Mouse (Mus musculus): ENCODE measurements around the gene Bcl6. TPM values are rescaled to one million over a fixed set of nuclear protein-coding genes. Genes with fewer than 3 reads are reported as not detected.

The Bcl6 gene
- total and polyA plus RNA-seq, 3 experiments = 36.8 to 88.5 (median 75.1) TPM

DNA sequence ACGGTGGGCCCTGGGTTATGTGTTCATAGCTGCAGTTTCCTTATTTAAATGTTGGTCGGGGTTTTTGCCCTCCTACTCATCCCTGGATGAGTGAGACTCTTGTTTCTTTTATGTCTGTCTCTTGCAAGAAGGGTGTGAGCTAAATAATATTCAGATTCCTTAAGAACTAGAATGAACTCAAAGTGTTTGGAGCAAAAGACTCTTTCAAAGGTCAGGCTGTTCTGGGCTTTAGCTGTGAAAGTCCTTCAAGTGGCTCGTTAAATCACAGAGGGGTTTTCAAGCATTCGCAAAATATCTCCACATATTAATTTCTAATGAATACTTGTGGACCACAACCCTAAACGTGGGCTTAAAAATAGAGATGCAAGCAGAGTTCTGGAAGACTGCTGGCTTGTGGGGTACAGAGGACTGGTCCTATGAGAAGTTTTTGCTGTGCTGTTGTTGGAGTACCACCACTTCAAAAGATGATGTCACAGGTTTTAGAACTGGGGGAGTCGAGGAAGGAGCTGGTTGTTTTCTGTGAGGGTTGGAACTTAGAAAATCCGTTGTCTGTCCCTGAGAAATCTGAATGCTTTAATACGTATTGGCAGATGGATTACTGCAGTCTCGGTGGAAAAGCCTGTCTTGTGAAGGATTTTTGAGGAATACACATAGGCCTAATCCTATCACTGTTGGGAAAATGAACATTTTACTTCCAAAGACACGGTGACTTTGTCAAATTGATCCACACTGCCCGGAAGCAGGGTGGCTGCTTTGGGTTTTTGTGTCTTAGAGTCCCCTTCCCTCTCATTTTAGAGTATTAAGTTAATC is 1.7 kb upstream of the Bcl6 start:
- DNase-seq = no peak

GRCm38 (mm10) chr16:23989209-23990160 is 833 bp upstream of the Bcl6 start:
- DNase-seq = peak; percentile 60

GRCm38 (mm10) chr16:23988157-23988465 is 541 bp downstream of the Bcl6 start:
- no peak for DNase-seq

GRCm38 (mm10) chr16:23987341-23988156 is 1.1 kb downstream of the Bcl6 start:
- DNase-seq = peak; percentile 77

- peak; percentile 68 for DNase-seq
Measured at GRCm38 (mm10) chr16:23986871-23987270, 1.8 kb downstream of the Bcl6 start.

GRCm38 (mm10) chr16:23986176-23986575 is 2.5 kb downstream of the Bcl6 start:
- DNase-seq = no peak

DNA sequence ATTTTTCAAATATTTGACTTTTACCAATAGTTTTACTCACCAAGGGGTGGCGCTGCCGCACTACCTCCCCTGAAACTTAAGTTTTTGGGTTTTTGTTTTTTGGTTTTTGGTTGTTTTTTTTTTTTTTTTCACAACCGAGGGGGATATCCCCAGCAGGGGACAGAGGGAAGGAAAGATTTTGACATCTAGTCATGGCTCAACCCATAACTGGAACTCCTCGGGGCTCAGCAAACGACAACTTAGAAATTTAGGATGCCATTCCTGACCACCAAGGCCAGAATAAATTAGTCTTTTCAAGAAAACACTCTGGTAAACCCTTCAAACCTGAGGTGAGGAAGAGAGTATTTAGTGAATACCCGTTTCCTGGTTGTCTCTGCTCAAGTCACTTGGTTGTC is 3.2 kb downstream of the Bcl6 start:
- DNase-seq = peak; percentile 67

GRCm38 (mm10) chr16:23984760-23985466 is 3.7 kb downstream of the Bcl6 start:
- peak; percentile 81 for DNase-seq

DNA sequence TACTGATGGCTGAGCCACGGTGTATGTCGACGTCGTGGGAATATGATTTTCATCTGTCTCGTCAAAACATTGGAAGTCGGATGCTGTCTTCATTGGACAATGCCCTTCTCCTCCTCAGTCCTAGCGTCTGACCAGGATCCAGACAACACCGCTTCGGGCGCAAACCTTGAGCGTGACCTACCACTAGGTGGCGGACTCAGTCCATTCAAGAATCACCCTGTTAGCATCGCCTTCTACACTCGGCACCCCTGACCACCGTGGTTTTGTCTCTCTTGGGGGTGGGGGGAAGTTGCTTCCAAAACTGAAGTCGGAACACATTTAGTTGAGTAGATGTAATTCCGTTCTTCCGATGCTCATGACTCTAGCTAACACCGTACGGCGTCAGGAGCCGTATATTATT is 4.5 kb downstream of the Bcl6 start:
- peak; percentile 94 for DNase-seq

DNA sequence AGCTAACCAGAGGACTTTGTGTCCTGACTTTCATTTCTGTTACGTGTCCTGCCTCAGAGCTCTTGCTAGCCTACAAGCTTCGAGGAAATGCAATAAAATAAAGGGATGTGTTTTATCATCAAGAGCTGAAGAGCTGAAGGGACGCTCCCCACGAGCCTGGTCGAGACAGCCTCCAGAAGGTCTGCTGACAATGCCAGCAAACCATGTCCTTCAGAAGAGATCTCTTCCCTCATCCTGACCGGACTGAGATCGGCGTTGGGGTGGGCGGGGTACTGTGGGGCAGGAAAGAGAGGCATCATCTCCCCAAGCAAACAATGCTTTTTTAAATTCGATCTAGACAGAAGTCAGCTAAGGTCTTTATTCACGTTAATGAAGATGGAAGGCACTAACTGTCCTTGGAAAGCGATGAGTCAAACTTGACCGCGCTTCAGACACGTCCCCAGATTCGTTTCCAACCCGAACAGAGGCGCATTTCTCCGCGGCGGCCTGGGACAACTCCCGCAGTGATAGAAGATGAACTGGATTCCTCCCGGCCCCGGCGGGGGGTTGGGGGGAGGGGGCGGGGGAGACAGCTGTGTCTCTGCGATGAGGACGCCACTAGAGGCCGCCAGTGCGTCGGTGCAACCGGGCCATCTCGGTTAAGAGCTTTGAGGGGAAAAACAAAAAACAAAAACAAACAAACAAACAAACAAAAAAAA is 5.6 kb downstream of the Bcl6 start:
- peak; percentile 92 for DNase-seq

GRCm38 (mm10) chr16:23981925-23982851 is 6.5 kb downstream of the Bcl6 start:
- DNase-seq = peak; percentile 90

DNA sequence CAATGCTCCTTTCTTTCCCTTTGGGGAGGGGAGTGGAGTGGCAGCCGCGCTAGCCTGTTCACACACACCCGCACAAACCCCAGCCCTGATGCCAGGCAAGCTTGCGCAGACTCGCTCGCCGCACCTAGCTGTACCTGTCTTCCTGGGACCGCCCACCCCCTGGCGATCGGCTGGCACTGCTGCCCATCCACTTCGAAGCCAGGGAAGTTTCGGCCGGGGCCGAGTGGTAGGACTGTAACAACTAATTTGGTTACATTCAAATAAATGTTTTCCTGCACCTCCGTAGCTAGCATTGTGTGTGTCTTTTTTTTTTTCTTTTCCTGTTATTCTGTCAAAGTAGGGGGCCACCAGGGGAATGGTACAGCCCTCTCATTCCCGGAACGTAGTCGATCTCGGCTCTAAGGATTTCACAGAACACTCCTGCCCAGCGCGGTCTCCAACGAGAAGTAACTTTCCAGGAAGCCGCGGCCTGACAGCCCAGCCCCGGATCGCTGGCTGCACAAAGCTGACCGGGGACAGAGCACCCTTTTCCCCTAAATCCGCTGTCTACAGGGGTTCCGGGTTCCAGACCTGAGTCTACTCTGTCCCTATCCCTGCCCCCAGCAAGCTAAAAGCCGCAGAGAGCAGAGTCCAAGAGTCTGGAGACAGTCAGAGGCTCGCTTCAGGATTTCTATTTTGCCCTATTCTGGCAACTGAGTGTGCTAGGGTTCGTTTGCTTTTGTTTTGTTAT is 7.5 kb downstream of the Bcl6 start:
- peak; percentile 72 for DNase-seq

GRCm38 (mm10) chr16:23980201-23980870 is 8.3 kb downstream of the Bcl6 start:
- DNase-seq = no peak

DNA sequence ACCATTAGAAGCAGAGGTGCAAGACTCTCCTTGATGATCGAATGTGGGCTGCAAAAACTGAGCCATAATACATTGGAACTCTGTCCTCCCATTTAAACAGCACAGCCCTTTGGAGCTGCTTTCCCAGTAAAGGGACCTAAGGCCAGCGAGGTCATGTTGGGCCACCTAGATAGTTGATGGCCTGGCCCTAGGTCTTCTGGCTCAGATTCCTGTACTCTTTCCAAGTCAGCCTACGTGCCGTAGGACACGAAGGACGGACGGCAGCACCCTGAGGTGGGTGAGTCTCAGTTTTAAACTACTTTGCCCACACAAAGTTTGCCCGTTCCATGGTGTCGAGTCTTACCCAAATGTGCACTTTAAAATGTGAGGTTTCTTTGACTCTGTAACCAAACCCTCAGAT is 9.2 kb downstream of the Bcl6 start:
- peak; percentile 59 for DNase-seq

DNA sequence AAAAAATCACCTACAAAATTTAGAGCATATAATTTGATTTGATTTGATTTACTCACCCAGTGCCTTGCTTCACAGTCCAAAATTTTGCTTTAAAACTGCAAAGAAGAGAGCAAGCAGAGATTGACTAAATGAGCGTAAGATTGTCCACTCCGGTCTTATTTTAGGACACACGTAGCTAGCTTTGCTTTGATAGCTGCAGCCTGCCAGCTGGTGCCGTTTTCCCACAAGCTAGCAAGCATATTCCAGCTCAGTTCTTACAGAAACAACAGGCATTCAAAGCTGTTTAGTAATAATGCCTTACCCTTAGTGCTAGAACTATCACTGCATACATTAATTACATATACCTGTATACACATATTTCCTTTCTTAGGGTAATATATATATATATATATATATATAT is 10.2 kb downstream of the Bcl6 start:
- no peak for DNase-seq

GRCm38 (mm10) chr16:23977732-23978131 is 10.9 kb downstream of the Bcl6 start:
- DNase-seq = no peak

GRCm38 (mm10) chr16:23976196-23976595 is 12.5 kb downstream of the Bcl6 start:
- DNase-seq = no peak

DNA sequence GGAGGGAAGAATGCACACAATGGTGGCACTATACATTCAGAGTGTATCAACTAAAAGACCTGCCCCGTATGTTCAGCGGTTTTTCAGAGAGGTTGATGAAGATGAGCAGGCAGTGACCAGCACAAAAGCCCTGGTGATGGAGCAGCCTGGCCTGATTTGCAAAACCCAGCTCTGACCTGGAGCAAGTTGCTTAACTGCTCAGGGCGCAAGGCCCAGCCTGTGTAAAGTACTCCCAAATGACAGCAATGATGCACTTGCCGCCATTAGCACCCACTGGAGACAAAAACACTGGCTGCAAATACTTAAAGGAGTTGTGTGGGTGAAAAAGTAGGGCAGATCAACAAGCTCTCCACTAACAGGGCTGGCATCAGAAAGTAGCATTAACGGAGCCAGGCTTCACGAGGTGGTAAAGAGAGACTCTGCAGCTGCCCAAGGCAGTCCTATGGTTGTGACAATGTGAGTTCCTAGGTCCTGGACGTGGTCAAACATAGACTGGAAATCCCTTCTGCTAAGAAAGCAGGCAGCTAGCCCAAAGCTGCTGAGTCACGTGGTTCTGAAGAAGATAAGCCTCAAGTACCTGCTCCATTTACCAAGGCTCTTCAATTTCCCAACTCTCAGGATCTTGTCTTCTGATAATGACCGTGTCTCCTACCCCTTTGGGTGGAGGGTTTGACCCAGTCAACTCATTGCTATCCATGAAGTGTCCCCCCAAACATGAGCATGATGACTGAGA is 14.9 kb downstream of the Bcl6 start:
- DNase-seq = no peak

All from adrenal gland, adult 2 months (tissue).